Mouse (Mus musculus) adrenal gland, adult 2 months (tissue): ENCODE data around the gene Pip4k2b. TPM values are rescaled to one million over a fixed set of nuclear protein-coding genes. Genes with fewer than 3 reads are reported as not detected.
"Not testable (repeated sequence)": the region's sequence is repeated elsewhere in the genome, so short reads cannot be mapped to it uniquely, and the experiment has no call there.

Experiments
- DNase-seq: peaks from one replicate; pipeline ENCODE4 v3.0.0; 2021
- polyA plus RNA-seq: library from polyadenylated mRNA; depleted of rRNA; stranded (reverse); fragments of >200 nt; gene quantifications from 2 replicates; pipeline ENCODE4 v1.2.3, GENCODE M21; 2012
- total RNA-seq, 2 experiments: library from RNA; stranded (reverse); gene quantifications; 2 replicates each; pipeline ENCODE4 v1.2.3; 2021

The Pip4k2b gene
- total and polyA plus RNA-seq, 3 experiments = 14.7 to 27.2 (median 26.9) TPM

DNA sequence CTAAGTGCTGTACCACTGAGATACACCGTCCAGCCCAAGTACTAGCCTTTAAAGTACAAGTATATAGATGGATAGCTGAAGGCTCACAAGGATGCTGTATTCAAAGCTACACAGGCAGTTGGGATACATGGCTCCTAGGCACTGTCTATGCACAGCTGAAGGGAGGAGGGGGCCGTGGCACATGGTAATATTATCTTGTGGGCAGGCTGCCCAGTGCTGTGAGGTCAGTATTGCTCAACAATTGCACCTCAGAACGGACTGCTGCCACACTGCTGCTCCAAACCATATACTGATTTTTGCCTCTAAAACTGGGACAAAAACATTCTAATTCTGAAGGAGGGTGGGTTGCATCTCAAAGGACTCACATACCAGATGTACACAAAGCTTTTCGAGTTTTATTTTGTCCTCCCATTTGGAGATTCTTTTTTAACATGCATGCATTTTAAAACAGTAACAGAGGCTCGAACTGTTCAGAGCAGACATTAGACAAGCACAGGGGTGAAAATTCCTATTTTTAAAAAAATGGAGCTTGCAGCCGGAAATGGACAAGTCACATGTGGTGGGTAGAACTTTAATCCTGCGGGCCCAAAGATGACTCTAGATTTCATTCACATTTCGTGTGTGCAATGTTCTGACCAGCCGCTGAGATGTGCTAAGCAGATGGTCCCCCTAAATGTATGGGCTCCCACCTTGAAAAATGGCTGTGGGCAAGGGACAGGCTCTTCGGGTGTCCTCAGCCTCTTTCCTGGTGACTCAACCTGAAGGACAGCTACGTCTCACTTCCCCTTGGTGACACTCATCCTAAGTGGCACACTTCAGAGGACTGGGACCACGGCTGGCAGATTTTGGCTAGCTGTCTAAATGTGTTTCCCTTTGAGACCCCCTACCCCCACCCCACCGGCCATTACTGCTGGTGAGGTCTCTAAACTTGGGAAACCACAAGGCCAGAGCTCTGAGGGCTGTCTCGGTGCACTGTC, 29.4 kb downstream of the Pip4k2b start:
- DNase-seq = peak; percentile 87

GRCm38 (mm10) chr11:97714356-97714755, 30.1 kb downstream of the Pip4k2b start:
- no peak for DNase-seq

DNA sequence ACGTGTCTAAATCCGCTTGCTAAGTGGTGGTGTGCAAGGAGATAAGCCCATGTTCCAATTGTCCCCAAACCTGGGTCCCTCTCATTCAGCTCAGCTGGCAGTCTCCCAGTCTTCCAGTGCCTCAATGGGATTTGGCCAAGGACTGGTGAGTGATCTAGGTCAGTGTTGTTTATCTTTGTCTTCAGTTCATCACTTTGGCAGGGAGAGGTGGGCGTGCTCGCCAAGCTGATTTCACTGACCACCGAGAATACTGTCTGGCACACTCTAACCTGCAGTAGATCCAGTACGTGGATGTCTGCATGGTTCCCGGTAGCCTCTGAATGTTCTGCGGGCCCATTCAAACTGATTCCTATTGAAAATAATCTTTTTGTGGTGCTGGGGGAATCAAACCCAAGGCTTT, 30.6 kb downstream of the Pip4k2b start:
- DNase-seq = peak; percentile 86

- DNase-seq = no peak
Observed at GRCm38 (mm10) chr11:97712286-97712685, 32.2 kb downstream of the Pip4k2b start.

GRCm38 (mm10) chr11:97711200-97711900, 33.2 kb downstream of the Pip4k2b start:
- no peak for DNase-seq

DNA sequence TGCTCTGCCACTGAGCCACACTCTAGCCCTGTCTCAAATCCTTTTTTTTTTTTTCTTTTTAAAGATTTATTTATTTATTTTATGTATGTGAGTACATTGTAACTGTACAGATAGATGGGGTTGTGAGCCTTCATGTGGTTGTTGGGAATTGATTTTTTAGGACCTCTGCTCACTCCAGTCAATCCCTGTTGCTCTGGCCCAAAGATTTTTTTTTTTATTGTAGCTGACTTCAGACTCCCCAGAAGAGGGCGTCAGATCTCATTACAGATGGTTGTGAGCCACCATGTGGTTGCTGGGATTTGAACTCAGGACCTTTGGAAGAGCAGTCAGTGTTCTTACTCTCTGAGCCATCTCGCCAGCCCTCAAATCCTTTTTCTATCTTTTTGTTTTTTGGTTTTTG, 34.4 kb downstream of the Pip4k2b start:
- DNase-seq = not testable (repeated sequence)

- peak; percentile 99 for DNase-seq
Observed at GRCm38 (mm10) chr11:97703039-97703826, 41.3 kb downstream of the Pip4k2b start, which contains the start of gene Psmb3. Gene Psmb3 (plus strand): TSS chr11:97703399.

GRCm38 (mm10) chr11:97702393-97702745, 42.1 kb downstream of the Pip4k2b start:
- DNase-seq = peak; percentile 90

DNA sequence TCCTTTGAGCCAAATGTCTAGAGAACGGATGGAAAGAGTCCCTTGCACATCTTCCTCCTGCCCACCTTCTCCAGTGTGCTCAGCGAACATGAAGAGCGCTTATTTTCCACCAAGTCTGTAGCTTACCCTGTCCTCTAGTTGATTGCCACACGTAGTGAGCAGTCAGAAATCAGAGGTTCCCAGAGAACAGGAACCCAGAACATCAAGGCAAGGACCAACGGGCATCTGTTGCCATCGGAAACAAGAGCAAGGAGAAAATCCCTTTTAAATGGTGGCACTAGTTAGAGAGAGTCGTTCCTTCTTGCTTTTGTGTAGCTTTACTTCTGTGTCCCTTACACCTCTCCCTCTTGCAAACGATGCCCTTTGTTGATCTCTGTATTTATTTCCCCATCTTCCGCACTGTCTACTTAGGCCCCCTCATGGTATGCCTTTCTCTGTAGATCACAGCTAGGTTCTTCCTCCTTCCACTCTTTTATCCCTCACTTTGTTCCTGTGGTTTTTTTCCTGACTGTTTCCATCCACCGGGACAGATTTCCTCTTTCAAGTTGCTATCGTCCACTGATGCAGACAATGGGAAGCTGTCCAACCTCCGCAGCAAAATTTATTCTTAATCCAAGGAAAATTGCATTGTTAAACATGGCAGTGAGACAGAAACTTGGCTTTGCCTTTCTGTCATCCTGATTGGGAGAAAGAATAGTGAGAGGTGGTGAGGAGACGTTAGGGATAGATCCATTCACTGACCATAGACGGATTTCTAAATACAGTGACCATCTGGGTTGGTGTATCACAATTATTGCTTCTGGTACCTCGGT, 42.7 kb downstream of the Pip4k2b start:
- DNase-seq = no peak

DNA sequence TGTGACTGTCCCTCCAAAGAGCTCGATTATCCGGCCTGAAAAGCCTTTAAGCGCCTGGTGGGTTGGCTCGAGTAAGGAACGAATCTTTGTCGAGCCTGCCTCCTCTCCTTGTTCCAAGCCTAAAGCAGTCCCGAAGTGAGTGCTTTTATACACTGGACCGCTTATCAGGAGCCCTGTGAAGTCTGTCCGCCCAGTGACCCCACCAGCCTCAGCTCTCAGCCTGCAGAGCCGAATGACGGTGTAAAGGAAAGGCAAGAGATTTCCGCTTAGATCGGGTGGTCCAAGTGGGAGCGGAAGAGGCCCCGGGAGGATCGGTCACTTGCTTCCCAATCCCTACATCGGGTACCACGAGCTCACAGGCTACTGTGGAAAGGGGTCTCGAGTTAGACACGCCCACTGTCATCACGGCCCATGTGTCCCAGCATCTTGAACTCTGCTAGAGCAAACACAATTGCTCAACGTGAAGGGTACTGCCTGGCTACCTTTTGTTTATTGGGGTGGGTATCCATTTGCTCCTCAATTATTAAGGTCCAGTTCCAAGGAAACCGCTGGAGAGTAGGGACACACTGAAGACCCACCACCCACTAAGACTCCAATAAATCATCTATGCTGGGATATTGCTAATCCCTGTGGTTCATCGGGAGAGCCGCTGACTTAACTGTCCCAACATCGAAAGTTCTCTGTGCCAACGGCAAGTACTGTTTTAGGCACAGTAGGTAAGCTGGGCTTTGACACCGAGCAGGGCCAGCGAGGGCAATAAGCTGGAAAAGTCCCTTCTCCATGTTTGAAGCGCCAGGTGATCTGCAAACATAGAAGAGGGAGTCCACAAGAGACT, 43.5 kb downstream of the Pip4k2b start:
- no peak for DNase-seq

- DNase-seq = peak; percentile 89
Observed at GRCm38 (mm10) chr11:97700003-97700745, 44.3 kb downstream of the Pip4k2b start, which contains the start of gene Pcgf2. Gene Pcgf2 (minus strand): TSS chr11:97700497.

GRCm38 (mm10) chr11:97699626-97700002, 44.9 kb downstream of the Pip4k2b start:
- DNase-seq = peak; percentile 88

GRCm38 (mm10) chr11:97698741-97699611, 45.5 kb downstream of the Pip4k2b start:
- peak; percentile 86 for DNase-seq

- no peak for DNase-seq
Observed at GRCm38 (mm10) chr11:97697891-97698529, 46.5 kb downstream of the Pip4k2b start.

DNA sequence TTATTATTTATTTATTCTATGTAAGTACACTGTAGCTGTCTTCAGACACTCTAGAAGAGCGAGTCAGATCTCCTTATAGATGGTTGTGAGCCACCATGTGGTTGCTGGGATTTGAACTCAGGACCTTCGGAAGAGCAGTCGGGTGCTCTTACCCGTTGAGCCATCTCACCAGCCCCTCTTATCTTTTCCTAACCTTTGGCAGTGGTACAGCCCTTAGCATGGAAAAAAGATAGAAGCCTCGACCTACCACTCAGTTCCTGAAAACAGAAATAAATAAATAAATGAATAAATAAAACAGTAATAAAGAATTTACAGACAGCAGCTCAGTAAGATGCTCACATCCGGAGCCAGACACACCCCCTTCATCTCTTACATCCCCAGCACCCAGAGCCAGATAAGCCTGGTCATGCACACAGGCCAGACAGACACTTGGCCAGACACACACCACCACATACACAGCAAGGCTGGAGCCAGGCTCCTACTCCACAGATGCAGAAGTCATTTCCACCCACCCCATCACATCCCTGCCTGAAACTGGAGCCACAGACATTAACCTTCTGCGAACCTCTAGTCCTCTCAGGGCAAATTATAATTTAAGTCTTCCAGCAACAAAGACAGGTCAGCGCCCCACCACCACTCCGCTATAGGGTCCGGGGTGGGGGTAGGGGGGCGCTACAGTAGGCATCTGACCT, 47.2 kb downstream of the Pip4k2b start:
- DNase-seq = no peak

GRCm38 (mm10) chr11:97696669-97697068, 47.8 kb downstream of the Pip4k2b start:
- DNase-seq = no peak

- DNase-seq = no peak
Observed at GRCm38 (mm10) chr11:97695712-97696401, 48.6 kb downstream of the Pip4k2b start.
